Mouse (Mus musculus): ENCODE data around the gene Card11. TPM values are rescaled to one million over a fixed set of nuclear protein-coding genes. Genes with fewer than 3 reads are reported as not detected.

Card11 gene
- total RNA-seq (2021) = 0.63 and 7.8 TPM in 2 replicates
- long read RNA-seq, experiment 1 = 0 reads
- long read RNA-seq, experiment 2 = 0 reads

- no peak for DNase-seq
These were observed at the start of gene Card11 for GRCm38 (mm10) chr5:141000349-141000748. Card11 (minus strand) TSS chr5:141000582.

GRCm38 (mm10) chr5:141047651-141048218 lies 47.4 kb upstream of the Card11 start:
- DNase-seq = no peak

GRCm38 (mm10) chr5:141044976-141045375 lies 44.6 kb upstream of the Card11 start:
- DNase-seq = no peak

GRCm38 (mm10) chr5:141043654-141044447 lies 43.5 kb upstream of the Card11 start:
- peak; percentile 15 for DNase-seq

- DNase-seq = no peak
These were observed 42.0 kb upstream of the Card11 start for GRCm38 (mm10) chr5:141042406-141042805.

GRCm38 (mm10) chr5:141040846-141041245 lies 40.5 kb upstream of the Card11 start:
- DNase-seq = no peak

GRCm38 (mm10) chr5:141038342-141038741 lies 38.0 kb upstream of the Card11 start:
- no peak for DNase-seq

- no peak for DNase-seq
These were observed 35.0 kb upstream of the Card11 start for GRCm38 (mm10) chr5:141035346-141035745.

- DNase-seq = no peak
These were observed 33.9 kb upstream of the Card11 start for GRCm38 (mm10) chr5:141034301-141034700.

GRCm38 (mm10) chr5:141033001-141033400 lies 32.6 kb upstream of the Card11 start:
- DNase-seq = no peak

- no peak for DNase-seq
These were observed 29.0 kb upstream of the Card11 start for GRCm38 (mm10) chr5:141029364-141029763.

GRCm38 (mm10) chr5:141025635-141026034 lies 25.3 kb upstream of the Card11 start:
- no peak for DNase-seq

GRCm38 (mm10) chr5:141024435-141024834 lies 24.1 kb upstream of the Card11 start:
- peak; percentile 27 for DNase-seq

- no peak for DNase-seq
These were observed 17.7 kb upstream of the Card11 start for GRCm38 (mm10) chr5:141017927-141018700.

- no peak for DNase-seq
These were observed 15.7 kb upstream of the Card11 start for GRCm38 (mm10) chr5:141016082-141016481.

- DNase-seq = no peak
These were observed 13.8 kb upstream of the Card11 start for GRCm38 (mm10) chr5:141014216-141014615.

- DNase-seq = peak; percentile 3
These were observed 13.1 kb upstream of the Card11 start for GRCm38 (mm10) chr5:141013465-141013864.

GRCm38 (mm10) chr5:141005491-141005890 lies 5.1 kb upstream of the Card11 start:
- no peak for DNase-seq

- DNase-seq = no peak
These were observed 3.8 kb upstream of the Card11 start for GRCm38 (mm10) chr5:141004078-141004763.

- DNase-seq = no peak
These were observed 1.2 kb downstream of the Card11 start for GRCm38 (mm10) chr5:140999178-140999672.

GRCm38 (mm10) chr5:140997767-140998166 lies 2.6 kb downstream of the Card11 start:
- DNase-seq = no peak

All from adrenal gland, postnatal 14 days (tissue).